Mouse (Mus musculus): ENCODE measurements around the gene Tmem217. TPM values are rescaled to one million over a fixed set of nuclear protein-coding genes. Genes with fewer than 3 reads are reported as not detected.
A peak's percentile ranks its signal among the peaks of the same experiment; 100 is the strongest.

Tmem217 gene
- polyA plus RNA-seq, 1 experiment = not detected

- H3K27me3 ChIP-seq (ENCODE audit: control insufficient read depth) = no peaks in the 10 kb centered on the region
- no peaks in the 10 kb centered on the region for H3K9me3 ChIP-seq (ENCODE audit: control insufficient read depth, low read length)
- H3K36me3 ChIP-seq (ENCODE audit: control insufficient read depth) = peaks cover 25% of the 10 kb centered on the region
- no peak for TF ChIP-seq GATA1 (IDR thresholded peaks at IDR 0.05; ENCODE audit: low read length)
- TF ChIP-seq TAL1 (IDR thresholded peaks at IDR 0.05; ENCODE audit: low read length) = no peak
- peaks cover 16% of the 10 kb centered on the region for H3K4me1 ChIP-seq (ENCODE audit: control insufficient read depth)
- no peak overlapping the region for H3K4me3 ChIP-seq (replicated peaks)
These were observed 32.6 kb upstream of the Tmem217 start for GRCm38 (mm10) chr17:29584737-29585136.

- H3K4me3 ChIP-seq (replicated peaks) = no peak overlapping the region
- peaks cover 28% of the 10 kb centered on the region for H3K36me3 ChIP-seq (ENCODE audit: control insufficient read depth)
- H3K4me1 ChIP-seq (ENCODE audit: control insufficient read depth) = peaks cover 16% of the 10 kb centered on the region
- no peak for TF ChIP-seq GATA1 (IDR thresholded peaks at IDR 0.05; ENCODE audit: low read length)
- TF ChIP-seq TAL1 (IDR thresholded peaks at IDR 0.05; ENCODE audit: low read length) = no peak
- no peaks in the 10 kb centered on the region for H3K27me3 ChIP-seq (ENCODE audit: control insufficient read depth)
- no peaks in the 10 kb centered on the region for H3K9me3 ChIP-seq (ENCODE audit: control insufficient read depth, low read length)
These were observed 32.1 kb upstream of the Tmem217 start for GRCm38 (mm10) chr17:29584306-29584705.

- peaks cover 32% of the 10 kb centered on the region for H3K36me3 ChIP-seq (ENCODE audit: control insufficient read depth)
- no peak overlapping the region for H3K4me3 ChIP-seq (replicated peaks)
- peaks cover 16% of the 10 kb centered on the region for H3K4me1 ChIP-seq (ENCODE audit: control insufficient read depth)
- H3K27me3 ChIP-seq (ENCODE audit: control insufficient read depth) = no peaks in the 10 kb centered on the region
- no peak for TF ChIP-seq GATA1 (IDR thresholded peaks at IDR 0.05; ENCODE audit: low read length)
- TF ChIP-seq TAL1 (IDR thresholded peaks at IDR 0.05; ENCODE audit: low read length) = no peak
- no peaks in the 10 kb centered on the region for H3K9me3 ChIP-seq (ENCODE audit: control insufficient read depth, low read length)
These were observed 31.4 kb upstream of the Tmem217 start for GRCm38 (mm10) chr17:29583569-29583968.

GRCm38 (mm10) chr17:29579579-29580126 is 27.5 kb upstream of the Tmem217 start:
- TF ChIP-seq GATA1 (IDR thresholded peaks at IDR 0.05; ENCODE audit: low read length) (no peak), TAL1 (IDR thresholded peaks at IDR 0.05; ENCODE audit: low read length) (no peak)
- Histone ChIP-seq H3K36me3 (ENCODE audit: control insufficient read depth) (peaks cover 55% of the 10 kb centered on the region), H3K4me3 (replicated peaks) (no peak overlapping the region), H3K27me3 (ENCODE audit: control insufficient read depth) (no peaks in the 10 kb centered on the region), H3K4me1 (ENCODE audit: control insufficient read depth) (peaks cover 16% of the 10 kb centered on the region), H3K9me3 (ENCODE audit: control insufficient read depth, low read length) (no peaks in the 10 kb centered on the region)

GRCm38 (mm10) chr17:29569831-29570230 is 17.6 kb upstream of the Tmem217 start:
- H3K36me3 ChIP-seq (ENCODE audit: control insufficient read depth) = peaks cover 69% of the 10 kb centered on the region
- H3K9me3 ChIP-seq (ENCODE audit: control insufficient read depth, low read length) = no peaks in the 10 kb centered on the region
- no peak for TF ChIP-seq GATA1 (IDR thresholded peaks at IDR 0.05; ENCODE audit: low read length)
- TF ChIP-seq TAL1 (IDR thresholded peaks at IDR 0.05; ENCODE audit: low read length) = no peak
- H3K4me3 ChIP-seq (replicated peaks) = no peak overlapping the region
- H3K4me1 ChIP-seq (ENCODE audit: control insufficient read depth) = no peaks in the 10 kb centered on the region; the same call in 1 of the 2 replicates
- no peaks in the 10 kb centered on the region for H3K27me3 ChIP-seq (ENCODE audit: control insufficient read depth)

- Histone ChIP-seq H3K27me3 (ENCODE audit: control insufficient read depth) (no peaks in the 10 kb centered on the region), H3K4me1 (ENCODE audit: control insufficient read depth) (no peaks in the 10 kb centered on the region; the same call in none of the 2 replicates), H3K36me3 (ENCODE audit: control insufficient read depth) (peaks cover 69% of the 10 kb centered on the region), H3K9me3 (ENCODE audit: control insufficient read depth, low read length) (no peaks in the 10 kb centered on the region), H3K4me3 (replicated peaks) (no peak overlapping the region)
- TF ChIP-seq TAL1 (IDR thresholded peaks at IDR 0.05; ENCODE audit: low read length) (no peak), GATA1 (IDR thresholded peaks at IDR 0.05; ENCODE audit: low read length) (no peak)
These were observed 16.2 kb upstream of the Tmem217 start for GRCm38 (mm10) chr17:29568435-29568834.

- peaks cover 41% of the 10 kb centered on the region for H3K36me3 ChIP-seq (ENCODE audit: control insufficient read depth)
- TF ChIP-seq TAL1 (IDR thresholded peaks at IDR 0.05; ENCODE audit: low read length) = no peak
- no peak for TF ChIP-seq GATA1 (IDR thresholded peaks at IDR 0.05; ENCODE audit: low read length)
- H3K4me1 ChIP-seq (ENCODE audit: control insufficient read depth) = no peaks in the 10 kb centered on the region; the same call in none of the 2 replicates
- H3K27me3 ChIP-seq (ENCODE audit: control insufficient read depth) = no peaks in the 10 kb centered on the region
- no peak overlapping the region for H3K4me3 ChIP-seq (replicated peaks)
- no peaks in the 10 kb centered on the region for H3K9me3 ChIP-seq (ENCODE audit: control insufficient read depth, low read length)
These were observed 13.3 kb upstream of the Tmem217 start for GRCm38 (mm10) chr17:29565521-29565920.

GRCm38 (mm10) chr17:29558476-29558875 is 6.3 kb upstream of the Tmem217 start:
- Histone ChIP-seq H3K4me1 (ENCODE audit: control insufficient read depth) (no peaks in the 10 kb centered on the region; the same call in 1 of the 2 replicates), H3K36me3 (ENCODE audit: control insufficient read depth) (no peaks in the 10 kb centered on the region; the same call in 1 of the 2 replicates)
- TF ChIP-seq GATA1 (IDR thresholded peaks at IDR 0.05; ENCODE audit: low read length) (no peak), TAL1 (IDR thresholded peaks at IDR 0.05; ENCODE audit: low read length) (no peak)

GRCm38 (mm10) chr17:29556893-29557292 is 4.7 kb upstream of the Tmem217 start:
- Histone ChIP-seq H3K4me1 (ENCODE audit: control insufficient read depth) (peaks cover 4% of the 10 kb centered on the region; the same call in 1 of the 2 replicates), H3K27me3 (ENCODE audit: control insufficient read depth) (no peaks in the 10 kb centered on the region)
- TF ChIP-seq GATA1 (IDR thresholded peaks at IDR 0.05; ENCODE audit: low read length) (peak; percentile 26; the same call in 1 of the 2 replicates), TAL1 (IDR thresholded peaks at IDR 0.05; ENCODE audit: low read length) (no peak)

More at GRCm38 (mm10) chr17:29558476-29558875, 6.3 kb upstream of the Tmem217 start:
- Histone ChIP-seq H3K27me3 (ENCODE audit: control insufficient read depth) (no peaks in the 10 kb centered on the region), H3K4me3 (replicated peaks) (no peak overlapping the region), H3K9me3 (ENCODE audit: control insufficient read depth, low read length) (no peaks in the 10 kb centered on the region)

More at GRCm38 (mm10) chr17:29556893-29557292, 4.7 kb upstream of the Tmem217 start:
- no peaks in the 10 kb centered on the region; the same call in 1 of the 2 replicates for H3K36me3 ChIP-seq (ENCODE audit: control insufficient read depth)
- no peak overlapping the region for H3K4me3 ChIP-seq (replicated peaks)
- no peaks in the 10 kb centered on the region for H3K9me3 ChIP-seq (ENCODE audit: control insufficient read depth, low read length)
